Mouse (Mus musculus) heart, postnatal 0 days (tissue): ENCODE results near the gene Serpina6. TPM values are rescaled to one million over a fixed set of nuclear protein-coding genes. Genes with fewer than 3 reads are reported as not detected.
"Not testable (repeated sequence)": the region's sequence is repeated elsewhere in the genome, so short reads cannot be mapped to it uniquely, and the experiment has no call there.

ENCODE experiments used
- ATAC-seq: fragments of 200-750 bp; cut with Nextera tagmentation; 2 replicates; pipeline ENCODE4 v1.8.0; 2017; ENCODE audit warnings: low read depth, moderate number of reproducible peaks, moderate library complexity; ENCODE audit not compliant: insufficient read depth
- DNase-seq: peaks from one replicate; pipeline ENCODE4 v3.0.0-alpha.2; 2016; ENCODE audit warnings: low spot score
- H3K27ac ChIP-seq: fragments of 300-500 bp; sonication (generic); 2 replicates; pipeline ENCODE4 v1.5.1; 2014; ENCODE audit warnings: low read depth, mild to moderate bottlenecking
- H3K27me3 ChIP-seq: fragments of 300-500 bp; sonication (generic); 2 replicates; pipeline ENCODE4 v1.6.1; 2014; ENCODE audit warnings: low read length, mixed read lengths; ENCODE audit not compliant: control insufficient read depth, insufficient read depth
- H3K36me3 ChIP-seq: fragments of 300-500 bp; sonication (generic); replicated peaks from 2 replicates; pipeline ENCODE4 v1.6.1; 2014; ENCODE audit warnings: low read length, mixed read lengths; ENCODE audit not compliant: control insufficient read depth, insufficient read depth
- H3K4me1 ChIP-seq: fragments of 300-500 bp; sonication (generic); 2 replicates; pipeline ENCODE4 v1.6.1; 2014; ENCODE audit warnings: antibody characterized with exemption; ENCODE audit not compliant: control insufficient read depth, insufficient read depth
- H3K4me2 ChIP-seq: fragments of 300-500 bp; sonication (generic); 2 replicates; pipeline ENCODE4 v1.6.1; 2014; ENCODE audit warnings: low read depth, mild to moderate bottlenecking, low read length, moderate library complexity
- H3K4me3 ChIP-seq: fragments of 300-500 bp; sonication (generic); 2 replicates; pipeline ENCODE4 v1.5.1; 2014; ENCODE audit warnings: low read depth, low read length
- H3K9ac ChIP-seq: fragments of 300-500 bp; sonication (generic); replicated peaks from 2 replicates; pipeline ENCODE4 v1.6.1; 2014; ENCODE audit warnings: low read depth, low read length, mixed read lengths
- H3K9me3 ChIP-seq: fragments of 300-500 bp; sonication (generic); replicated peaks from 2 replicates; pipeline ENCODE4 v1.6.1; 2016; ENCODE audit warnings: low read length; ENCODE audit not compliant: control insufficient read depth
- CTCF ChIP-seq: IDR thresholded peaks from 2 replicates; pipeline ENCODE4 v1.5.1; 2016; ENCODE audit warnings: antibody characterized with exemption, control low read depth, low read depth
- EP300 ChIP-seq: IDR thresholded peaks from 2 replicates; pipeline ENCODE4 v1.6.1; 2016; ENCODE audit warnings: antibody characterized with exemption, low read depth
- WGBS: fragments of 180-500 bp; shearing (Covaris S2); extraction: QIAGEN DNeasy Blood & Tissue Kit; methylation state at CpG from one replicate; pipeline ENCODE4 v1.1.7; 2014; 5-methylcytosine and 5-hydroxymethylcytosine counted together
- polyA plus RNA-seq: library from polyadenylated mRNA; unstranded; fragments of >200 nt; fragmentation: Nextera tagmentation; extraction: Ambion mirVana; gene quantifications from 2 replicates; pipeline ENCODE4 v1.2.1, GENCODE M21; 2015
- total RNA-seq: library from RNA; depleted of rRNA; stranded (reverse); fragments of >200 nt; gene quantifications from 2 replicates; pipeline ENCODE4 v1.2.3, GENCODE M21; 2014; ENCODE audit warnings: low replicate concordance

Serpina6 gene
- total and polyA plus RNA-seq, 2 experiments from 2014 or later: not detected

DNA sequence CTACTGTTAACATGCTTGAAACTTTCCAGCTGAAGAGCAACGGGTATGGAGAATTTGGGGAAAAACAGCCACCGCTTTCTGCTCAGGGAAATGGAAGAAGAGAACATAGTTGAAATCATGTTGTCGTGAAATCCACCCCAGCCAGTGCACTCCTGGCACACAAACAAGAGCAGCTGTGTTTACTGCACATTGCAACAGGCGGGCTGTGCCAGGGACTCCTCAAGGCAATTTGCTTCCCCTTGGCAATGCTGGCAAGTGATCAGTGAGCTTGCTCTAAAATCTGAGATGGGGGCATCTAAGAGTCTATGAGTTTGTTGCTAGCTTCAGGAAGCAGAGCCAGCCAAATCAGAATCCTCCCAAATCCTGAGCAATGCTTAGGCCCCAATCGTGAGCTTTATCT lies 13.3 kb upstream of the Serpina6 start:
- no peak for TF ChIP-seq CTCF
- TF ChIP-seq EP300: no peak
- Histone ChIP-seq H3K9me3 (no peaks in the 10 kb centered on the region), H3K36me3 (no peaks in the 10 kb centered on the region), H3K27ac (no peak overlapping the region), H3K4me2 (no peak overlapping the region), H3K9ac (no peak overlapping the region), H3K4me3 (no peak overlapping the region), H3K4me1 (no peaks in the 10 kb centered on the region), H3K27me3 (no peaks in the 10 kb centered on the region)
- DNase-seq: no peak
- WGBS: 75% methylated on average over 5 of the region's 5 CpGs
- ATAC-seq: no peak

DNA sequence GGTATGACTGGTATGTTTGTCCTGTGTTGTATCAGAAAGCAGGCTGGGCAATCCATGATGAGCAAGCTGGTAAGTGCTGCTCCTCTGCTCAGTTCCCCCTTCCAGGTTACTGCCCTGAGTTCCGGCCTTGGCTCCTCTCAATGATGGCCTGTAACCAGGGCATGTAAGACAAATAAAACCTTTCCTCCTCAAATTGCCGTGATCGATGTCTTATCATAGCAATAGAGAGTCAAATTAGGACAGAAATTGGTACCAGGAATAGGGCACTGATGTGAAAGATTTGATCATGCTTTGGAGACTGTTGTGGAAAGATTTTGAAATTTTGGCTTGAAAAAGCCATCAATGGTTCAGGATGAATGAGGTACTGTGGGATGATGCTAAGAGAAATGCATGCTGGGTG lies 8.3 kb upstream of the Serpina6 start:
- no peak overlapping the region for H3K27ac ChIP-seq
- no peaks in the 10 kb centered on the region for H3K9me3 ChIP-seq
- no peak overlapping the region for H3K9ac ChIP-seq
- ATAC-seq (no peak), DNase-seq (no peak)
- 77% methylated on average over 3 of the region's 3 CpGs for WGBS
- TF ChIP-seq CTCF (no peak), EP300 (no peak)
- H3K27me3 ChIP-seq: no peaks in the 10 kb centered on the region
- H3K4me3 ChIP-seq: no peak overlapping the region
- no peaks in the 10 kb centered on the region for H3K36me3 ChIP-seq
- no peak overlapping the region for H3K4me2 ChIP-seq
- no peaks in the 10 kb centered on the region for H3K4me1 ChIP-seq

DNA sequence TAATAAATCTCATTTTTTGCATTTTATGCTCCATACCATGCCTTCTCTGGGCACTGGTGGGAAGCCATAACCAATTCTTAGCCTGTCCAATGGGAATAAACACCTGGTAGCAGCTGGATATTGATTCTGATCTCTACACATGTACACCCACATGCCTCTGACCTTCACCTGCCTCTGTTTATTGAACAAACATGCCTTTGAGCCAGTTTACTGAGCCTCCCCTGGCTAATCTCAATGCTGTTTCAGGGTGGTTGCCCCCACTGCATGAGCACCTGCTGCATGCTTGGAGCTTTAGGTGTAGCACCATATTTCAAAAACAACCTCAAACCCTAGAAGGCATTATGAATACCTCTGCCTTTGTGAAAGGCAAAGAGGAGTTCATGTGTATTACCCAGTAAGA lies 5.0 kb upstream of the Serpina6 start:
- not testable (repeated sequence) for ATAC-seq, H3K4me1 ChIP-seq

DNA sequence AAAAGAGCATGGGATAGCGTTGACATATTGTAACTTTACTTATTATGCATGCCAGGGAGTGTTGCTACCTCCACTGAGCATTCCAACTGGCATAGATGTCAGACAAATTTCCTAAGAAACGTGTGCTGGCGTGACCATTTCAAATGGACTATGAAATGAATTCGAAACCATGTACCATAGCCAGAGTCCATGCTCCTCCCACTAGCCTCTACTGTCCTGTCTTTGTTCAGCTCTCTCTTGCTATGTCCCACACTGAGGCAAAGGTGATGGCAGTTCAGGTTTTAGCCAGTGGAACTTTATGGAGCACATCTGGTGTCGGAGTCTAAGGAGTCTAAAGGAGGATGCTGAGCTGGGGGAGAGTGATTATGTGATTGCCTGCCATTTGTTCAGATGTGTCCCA lies 3.1 kb upstream of the Serpina6 start:
- DNase-seq (no peak), ATAC-seq (no peak)
- no peak overlapping the region for H3K9ac ChIP-seq
- H3K9me3 ChIP-seq: no peaks in the 10 kb centered on the region
- TF ChIP-seq CTCF: no peak
- TF ChIP-seq EP300: no peak
- H3K4me3 ChIP-seq: no peak overlapping the region
- no peaks in the 10 kb centered on the region for H3K4me1 ChIP-seq
- no peaks in the 10 kb centered on the region for H3K27me3 ChIP-seq
- H3K4me2 ChIP-seq: no peak overlapping the region
- H3K36me3 ChIP-seq: no peaks in the 10 kb centered on the region
- no peak overlapping the region for H3K27ac ChIP-seq
- 79% methylated on average over 5 of the region's 5 CpGs for whole genome bisulfite sequencing

More for the DNA sequence above, 5.0 kb upstream of the Serpina6 start:
- not testable (repeated sequence) for H3K9ac ChIP-seq, DNase-seq, H3K27ac ChIP-seq, H3K4me3 ChIP-seq, H3K36me3 ChIP-seq, H3K27me3 ChIP-seq, H3K4me2 ChIP-seq, H3K9me3 ChIP-seq

DNA sequence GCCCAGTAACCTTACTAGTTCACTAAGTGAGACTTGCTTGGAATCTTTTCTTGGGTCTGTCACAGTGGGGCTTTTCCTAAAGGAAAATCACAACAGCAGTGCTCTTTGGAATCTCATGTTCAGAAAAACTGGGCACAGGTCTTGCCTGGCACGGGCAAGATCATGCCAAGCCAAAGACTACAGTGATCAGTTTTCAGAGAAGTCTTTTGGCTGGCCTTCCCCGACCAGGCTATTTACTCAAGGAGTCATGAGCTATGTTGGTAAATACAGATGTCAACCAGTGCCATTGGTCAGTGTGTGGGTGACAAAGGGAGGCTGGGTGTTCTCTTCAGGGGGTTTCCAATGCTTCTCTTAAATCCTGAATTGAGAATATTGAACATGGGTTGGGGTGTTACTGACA lies 2.2 kb upstream of the Serpina6 start:
- Histone ChIP-seq H3K27me3 (no peaks in the 10 kb centered on the region), H3K9ac (no peak overlapping the region), H3K36me3 (no peaks in the 10 kb centered on the region), H3K4me2 (no peak overlapping the region), H3K9me3 (no peaks in the 10 kb centered on the region), H3K4me1 (no peaks in the 10 kb centered on the region), H3K27ac (no peak overlapping the region), H3K4me3 (no peak overlapping the region)
- TF ChIP-seq CTCF (no peak), EP300 (no peak)
- ATAC-seq (no peak), DNase-seq (no peak)
- 79% methylated on average over 2 of the region's 2 CpGs for WGBS

DNA sequence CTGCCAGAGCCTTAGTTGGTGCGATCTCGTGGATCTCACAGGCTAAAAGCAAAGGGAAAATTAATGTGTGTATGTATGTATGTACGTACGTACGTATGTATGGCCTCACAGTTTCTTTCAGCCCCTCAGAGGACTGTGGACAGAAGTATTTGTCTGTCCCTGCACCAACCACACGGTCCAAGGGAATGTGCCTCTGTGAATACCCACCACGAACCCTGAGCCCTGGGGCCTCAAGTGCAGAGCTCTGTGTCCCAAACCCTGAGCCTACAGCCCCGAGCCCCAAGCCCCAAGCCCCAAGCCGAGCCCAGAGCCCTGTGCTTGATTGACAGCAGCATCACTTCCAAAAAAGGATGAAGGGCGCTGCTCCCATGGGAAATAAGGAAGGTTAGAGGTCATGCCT lies 979 bp upstream of the Serpina6 start:
- Histone ChIP-seq H3K36me3 (no peaks in the 10 kb centered on the region), H3K4me2 (no peak overlapping the region), H3K27me3 (no peaks in the 10 kb centered on the region), H3K9ac (no peak overlapping the region), H3K9me3 (no peaks in the 10 kb centered on the region), H3K27ac (no peak overlapping the region), H3K4me1 (no peaks in the 10 kb centered on the region), H3K4me3 (no peak overlapping the region)
- no peak for TF ChIP-seq CTCF
- 70% methylated on average over 10 of the region's 10 CpGs for WGBS
- DNase-seq (no peak), ATAC-seq (no peak)
